Mouse (Mus musculus) brain, embryonic 14.5 days (tissue): Measurements from ENCODE around the gene Ablim1. TPM values are rescaled to one million over a fixed set of nuclear protein-coding genes. Genes with fewer than 3 reads are reported as not detected.

Experiments
- DNase-seq: peaks from one replicate; pipeline ENCODE4 v3.0.0-alpha.2; 2011; ENCODE audit warnings: low read depth
- CTCF ChIP-seq: fragments of 200-500 bp; IDR thresholded peaks from 2 replicates; pipeline ENCODE4 v1.5.1; 2012; ENCODE audit warnings: inconsistent platforms, mild to moderate bottlenecking, moderate library complexity, borderline replicate concordance; ENCODE audit not compliant: insufficient read depth, insufficient read length; ENCODE audit errors: extremely low read depth
- POLR2A ChIP-seq: fragments of 200-500 bp; IDR thresholded peaks from 2 replicates; pipeline ENCODE4 v1.6.1; 2012; ENCODE audit warnings: mild to moderate bottlenecking, inconsistent platforms, borderline replicate concordance; ENCODE audit not compliant: poor library complexity, insufficient read depth, insufficient read length, severe bottlenecking; ENCODE audit errors: extremely low read depth
- polyA plus RNA-seq: library from polyadenylated mRNA; depleted of rRNA; stranded (reverse); fragments of >200 nt; gene quantifications from 2 replicates; pipeline ENCODE4 v1.2.3, GENCODE M21; 2012

Ablim1 gene
- polyA plus RNA-seq, 1 experiment, result 40.7 TPM

DNA sequence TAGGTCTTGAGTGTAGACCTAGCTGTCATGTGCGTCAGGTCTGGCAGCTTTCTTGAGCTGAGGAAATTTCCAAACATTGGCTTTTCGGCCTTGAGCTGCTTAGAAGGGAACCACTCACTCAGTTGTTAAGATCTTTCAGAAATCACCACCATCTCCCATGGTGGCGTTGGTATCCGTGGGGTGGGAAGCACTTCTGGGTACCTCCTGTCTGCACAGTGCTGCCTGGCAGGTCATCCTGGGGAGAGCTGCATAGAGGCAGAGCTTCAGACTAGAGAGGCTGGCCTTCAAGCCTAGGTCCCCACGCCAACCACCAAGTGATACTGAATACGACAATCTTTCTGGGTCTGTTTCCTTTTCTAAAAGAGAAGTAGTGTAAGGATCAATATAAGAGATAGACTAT lies 285.3 kb downstream of the Ablim1 start:
- TF ChIP-seq POLR2A (no peak), CTCF (no peak)

GRCm38 (mm10) chr19:57028327-57029179 lies 286.2 kb downstream of the Ablim1 start:
- no peak for DNase-seq
- TF ChIP-seq CTCF (no peak), POLR2A (no peak)

More for the DNA sequence above, 285.3 kb downstream of the Ablim1 start:
- no peak for DNase-seq

- TF ChIP-seq CTCF (no peak), POLR2A (no peak)
- no peak for DNase-seq
Observed at GRCm38 (mm10) chr19:57026501-57026900, 288.2 kb downstream of the Ablim1 start.

DNA sequence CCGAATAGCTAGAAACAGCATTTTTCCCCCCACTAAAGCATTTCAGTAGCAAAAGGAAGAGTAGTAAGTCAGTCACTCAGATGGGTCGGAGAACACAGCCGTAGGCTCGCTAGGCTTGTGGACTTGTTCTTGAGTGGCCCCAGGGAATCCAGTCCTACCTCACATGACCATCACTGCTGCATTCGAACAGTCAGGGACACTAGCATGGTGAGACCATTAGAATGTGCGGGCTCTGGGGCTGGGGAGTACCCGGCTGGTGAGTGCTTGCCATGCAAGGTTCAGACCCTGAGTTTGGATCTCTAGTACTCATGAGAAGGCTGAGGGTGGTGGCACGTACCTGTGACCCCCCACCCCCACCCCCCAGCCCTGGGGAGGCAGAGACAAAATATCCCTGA lies 296.9 kb downstream of the Ablim1 start:
- DNase-seq, result no peak
- TF ChIP-seq CTCF (no peak), POLR2A (no peak)

GRCm38 (mm10) chr19:57016995-57017784 lies 297.5 kb downstream of the Ablim1 start:
- peak; percentile 45 for DNase-seq
- TF ChIP-seq CTCF, result no peak
- no peak for TF ChIP-seq POLR2A

GRCm38 (mm10) chr19:57014808-57015207 lies 299.9 kb downstream of the Ablim1 start:
- TF ChIP-seq POLR2A, result no peak
- no peak for DNase-seq

GRCm38 (mm10) chr19:57013271-57013677 lies 301.4 kb downstream of the Ablim1 start:
- TF ChIP-seq POLR2A, result no peak
- TF ChIP-seq CTCF, result no peak
- no peak for DNase-seq

GRCm38 (mm10) chr19:57012068-57012467 lies 302.7 kb downstream of the Ablim1 start:
- no peak for TF ChIP-seq CTCF
- DNase-seq, result no peak

GRCm38 (mm10) chr19:57010064-57010463 lies 304.7 kb downstream of the Ablim1 start:
- no peak for DNase-seq
- TF ChIP-seq CTCF, result no peak
- no peak for TF ChIP-seq POLR2A

- no peak for DNase-seq
- TF ChIP-seq POLR2A (no peak), CTCF (no peak)
Observed at GRCm38 (mm10) chr19:57009653-57010052, 305.1 kb downstream of the Ablim1 start.

GRCm38 (mm10) chr19:57007781-57008710 lies 306.7 kb downstream of the Ablim1 start, which contains the start of gene Afap1l2:
Afap1l2 (minus strand) TSS chr19:57008228.
- TF ChIP-seq POLR2A (no peak), CTCF (peak; percentile 30; the same call in 1 of the 2 replicates)
- DNase-seq, result peak; percentile 32
